Mouse (Mus musculus): ENCODE measurements around the gene Tesk2. TPM values are rescaled to one million over a fixed set of nuclear protein-coding genes. Genes with fewer than 3 reads are reported as not detected.

Tesk2 gene
- polyA plus RNA-seq, 2 experiments: 1.6 to 3.2 TPM

GRCm38 (mm10) chr4:116768510-116768909 lies 47.8 kb downstream of the Tesk2 start:
- peaks cover 0 to 7% of the 10 kb centered on the region in 2 experiments; a peak in 3 of 4 replicates for H3K4me1 ChIP-seq (replicated peaks; ENCODE audit: control insufficient read depth in 2 of 2, insufficient read depth in 2 of 2, low read length in 1 of 2)
- H3K9me3 ChIP-seq (ENCODE audit: control insufficient read depth, low read length): no peaks in the 10 kb centered on the region
- H3K27ac ChIP-seq: no peak overlapping the region
- DNase-seq (ENCODE audit: low read depth in 3 of 3, low spot score in 3 of 3) (no peak), ATAC-seq (ENCODE audit: insufficient read depth) (no peak)
- no peak overlapping the region for H3K9ac ChIP-seq (replicated peaks)
- no peak for TF ChIP-seq CTCF (IDR thresholded peaks at IDR 0.05; ENCODE audit: low read depth)
- no peak for TF ChIP-seq EP300 (IDR thresholded peaks at IDR 0.05; ENCODE audit: low read depth)
- H3K4me3 ChIP-seq (ENCODE audit: insufficient read depth in 1 of 2, low read depth in 2 of 2, low read length in 2 of 2): no peak overlapping the region
- H3K4me2 ChIP-seq (ENCODE audit: low read depth): no peak overlapping the region
- no peaks in the 10 kb centered on the region for H3K27me3 ChIP-seq (ENCODE audit: control insufficient read depth, insufficient read depth, low read length)
- WGBS (ENCODE audit: insufficient replicate concordance): 69% methylated on average over 5 of the region's 5 CpGs
- no peaks in the 10 kb centered on the region for H3K36me3 ChIP-seq (replicated peaks; ENCODE audit: control insufficient read depth, insufficient read depth, low read depth)

GRCm38 (mm10) chr4:116769060-116769459 lies 48.3 kb downstream of the Tesk2 start:
- Histone ChIP-seq H3K9ac (replicated peaks) (no peak overlapping the region), H3K4me3 (ENCODE audit: insufficient read depth in 1 of 2, low read depth in 2 of 2, low read length in 2 of 2) (no peak overlapping the region), H3K4me2 (ENCODE audit: low read depth) (no peak overlapping the region), H3K9me3 (ENCODE audit: control insufficient read depth, low read length) (no peaks in the 10 kb centered on the region), H3K36me3 (replicated peaks; ENCODE audit: control insufficient read depth, insufficient read depth, low read depth) (no peaks in the 10 kb centered on the region), H3K27me3 (ENCODE audit: control insufficient read depth, insufficient read depth, low read length) (no peaks in the 10 kb centered on the region), H3K4me1 (replicated peaks; ENCODE audit: control insufficient read depth in 2 of 2, insufficient read depth in 2 of 2, low read length in 1 of 2) (peaks cover 0 to 7% of the 10 kb centered on the region in 2 experiments; a peak in 3 of 4 replicates), H3K27ac (no peak overlapping the region)
- TF ChIP-seq EP300 (IDR thresholded peaks at IDR 0.05; ENCODE audit: low read depth): no peak
- no peak for TF ChIP-seq CTCF (IDR thresholded peaks at IDR 0.05; ENCODE audit: low read depth)
- no peak for ATAC-seq (ENCODE audit: insufficient read depth)
- DNase-seq (ENCODE audit: low read depth in 3 of 3, low spot score in 3 of 3): peak in 1 of 3 experiments; percentile 3

- TF ChIP-seq CTCF (IDR thresholded peaks at IDR 0.05; ENCODE audit: low read depth) (peak; percentile 28), EP300 (IDR thresholded peaks at IDR 0.05; ENCODE audit: low read depth) (no peak)
- H3K4me1 ChIP-seq (replicated peaks; ENCODE audit: control insufficient read depth in 2 of 2, insufficient read depth in 2 of 2, low read length in 1 of 2): no peaks in the 10 kb centered on the region
- ATAC-seq (ENCODE audit: insufficient read depth) (no peak), DNase-seq (ENCODE audit: low read depth in 3 of 3, low spot score in 3 of 3) (no peak)
- H3K36me3 ChIP-seq (replicated peaks; ENCODE audit: control insufficient read depth, insufficient read depth, low read depth): no peaks in the 10 kb centered on the region
- H3K27ac ChIP-seq: no peak overlapping the region
- H3K4me2 ChIP-seq (ENCODE audit: low read depth): no peak overlapping the region
- no peaks in the 10 kb centered on the region for H3K27me3 ChIP-seq (ENCODE audit: control insufficient read depth, insufficient read depth, low read length)
- no peak overlapping the region for H3K9ac ChIP-seq (replicated peaks)
- no peaks in the 10 kb centered on the region for H3K9me3 ChIP-seq (ENCODE audit: control insufficient read depth, low read length)
- WGBS (ENCODE audit: insufficient replicate concordance): 67% methylated on average over 5 of the region's 5 CpGs
- H3K4me3 ChIP-seq (ENCODE audit: insufficient read depth in 1 of 2, low read depth in 2 of 2, low read length in 2 of 2): no peak overlapping the region
Observed at GRCm38 (mm10) chr4:116776391-116776790, 55.6 kb downstream of the Tesk2 start.

GRCm38 (mm10) chr4:116777079-116777478 lies 56.3 kb downstream of the Tesk2 start:
- Histone ChIP-seq H3K27ac (no peak overlapping the region), H3K36me3 (replicated peaks; ENCODE audit: control insufficient read depth, insufficient read depth, low read depth) (no peaks in the 10 kb centered on the region), H3K27me3 (ENCODE audit: control insufficient read depth, insufficient read depth, low read length) (no peaks in the 10 kb centered on the region), H3K4me2 (ENCODE audit: low read depth) (no peak overlapping the region), H3K4me1 (replicated peaks; ENCODE audit: control insufficient read depth in 2 of 2, insufficient read depth in 2 of 2, low read length in 1 of 2) (no peaks in the 10 kb centered on the region), H3K9ac (replicated peaks) (no peak overlapping the region), H3K4me3 (ENCODE audit: insufficient read depth in 1 of 2, low read depth in 2 of 2, low read length in 2 of 2) (no peak overlapping the region), H3K9me3 (ENCODE audit: control insufficient read depth, low read length) (no peaks in the 10 kb centered on the region)
- WGBS (ENCODE audit: insufficient replicate concordance): 61% methylated on average over 3 of the region's 3 CpGs
- TF ChIP-seq EP300 (IDR thresholded peaks at IDR 0.05; ENCODE audit: low read depth) (no peak), CTCF (IDR thresholded peaks at IDR 0.05; ENCODE audit: low read depth) (no peak)
- ATAC-seq (ENCODE audit: insufficient read depth): no peak
- DNase-seq (ENCODE audit: low read depth in 3 of 3, low spot score in 3 of 3): no peak

- H3K36me3 ChIP-seq (replicated peaks; ENCODE audit: control insufficient read depth, insufficient read depth, low read depth): no peaks in the 10 kb centered on the region
- no peak for TF ChIP-seq CTCF (IDR thresholded peaks at IDR 0.05; ENCODE audit: low read depth)
- TF ChIP-seq EP300 (IDR thresholded peaks at IDR 0.05; ENCODE audit: low read depth): no peak
- no peaks in the 10 kb centered on the region for H3K27me3 ChIP-seq (ENCODE audit: control insufficient read depth, insufficient read depth, low read length)
- no peaks in the 10 kb centered on the region for H3K9me3 ChIP-seq (ENCODE audit: control insufficient read depth, low read length)
- H3K4me3 ChIP-seq (ENCODE audit: insufficient read depth in 1 of 2, low read depth in 2 of 2, low read length in 2 of 2): no peak overlapping the region
- H3K4me2 ChIP-seq (ENCODE audit: low read depth): no peak overlapping the region
- no peaks in the 10 kb centered on the region for H3K4me1 ChIP-seq (replicated peaks; ENCODE audit: control insufficient read depth in 2 of 2, insufficient read depth in 2 of 2, low read length in 1 of 2)
- WGBS (ENCODE audit: insufficient replicate concordance): 53% methylated on average over 2 of the region's 2 CpGs
- no peak overlapping the region for H3K9ac ChIP-seq (replicated peaks)
- ATAC-seq (ENCODE audit: insufficient read depth) (no peak), DNase-seq (ENCODE audit: low read depth in 3 of 3, low spot score in 3 of 3) (no peak)
- H3K27ac ChIP-seq: no peak overlapping the region
Observed at GRCm38 (mm10) chr4:116780541-116780940, 59.8 kb downstream of the Tesk2 start.

Measured in liver, embryonic 14.5 days (tissue).